8 mouse cellular contexts compared by ENCODE assay signal in the genomic region with DNA sequence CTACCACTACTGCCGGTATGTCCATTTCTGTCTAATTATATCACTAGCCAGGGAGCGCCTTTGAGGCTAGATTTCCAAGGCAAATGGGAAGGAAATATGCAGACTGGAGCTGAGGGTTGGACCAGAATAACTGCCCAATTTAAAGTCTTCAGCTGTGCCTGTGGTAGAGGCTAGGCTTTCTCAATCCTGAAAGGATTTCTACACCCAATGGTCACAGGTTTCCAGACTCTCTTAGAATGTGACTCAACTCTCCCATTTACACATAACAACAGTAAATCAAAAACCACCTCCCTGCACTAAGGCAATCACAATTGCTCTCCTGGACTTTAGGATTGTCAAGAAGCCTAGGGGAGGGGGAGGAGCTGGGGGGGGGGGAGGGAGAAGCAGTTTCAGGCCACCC. TPM values are rescaled to one million over a fixed set of nuclear protein-coding genes. Genes with fewer than 3 reads are reported as not detected.
DNase-seq lines count a peak whose midpoint lies in the region; ATAC-seq and TF ChIP-seq lines count a peak whose summit lies in the region.

No protein-coding gene starts in this region.

- no peak for DNase-seq in left cerebral cortex, adult 18-20 months (ENCODE audit: low spot score in 2 of 2)
- DNase-seq in thymus, adult 2 months = no peak

- H3K9ac ChIP-seq in heart, embryonic 12.5 days = peak overlapping the region; percentile 87
- peak overlapping the region; percentile 69; the same call in 1 of the 2 replicates for H3K9ac ChIP-seq in limb, embryonic 12.5 days (replicated peaks)
- H3K9ac ChIP-seq in neural tube, embryonic 12.5 days = peak overlapping the region; percentile 69; the same call in 1 of the 2 replicates

- H3K27me3 ChIP-seq in megakaryocyte, embryonic 14.5 days (replicated peaks) = no peaks in the 10 kb centered on the region
- no peaks in the 10 kb centered on the region for H3K27me3 ChIP-seq in heart, embryonic 12.5 days (replicated peaks)
- H3K27me3 ChIP-seq in limb, embryonic 12.5 days = no peaks in the 10 kb centered on the region
- H3K27me3 ChIP-seq in neural tube, embryonic 12.5 days (replicated peaks) = no peaks in the 10 kb centered on the region
- no peaks in the 10 kb centered on the region for H3K27me3 ChIP-seq in thymus, adult 2 months (ENCODE audit: control insufficient read depth, insufficient read depth, low read length)

- TF ChIP-seq POLR2A in thymus, adult 2 months (IDR thresholded peaks at IDR 0.05; ENCODE audit: control insufficient read depth, extremely low read depth, insufficient read depth, low read length, poor library complexity) = no peak

- no peaks in the 10 kb centered on the region for H3K36me3 ChIP-seq in megakaryocyte, embryonic 14.5 days (replicated peaks; ENCODE audit: low read length)
- H3K36me3 ChIP-seq in heart, embryonic 12.5 days = no peaks in the 10 kb centered on the region
- H3K36me3 ChIP-seq in limb, embryonic 12.5 days = no peaks in the 10 kb centered on the region
- H3K36me3 ChIP-seq in neural tube, embryonic 12.5 days = no peaks in the 10 kb centered on the region
- H3K36me3 ChIP-seq in thymus, adult 2 months (ENCODE audit: control insufficient read depth, insufficient read depth, low read length) = no peaks in the 10 kb centered on the region

- WGBS in heart, embryonic 12.5 days = 32% methylated on average over 2 of the region's 2 CpGs
- 88% methylated on average over 2 of the region's 2 CpGs for WGBS in limb, embryonic 12.5 days
- 82% methylated on average over 2 of the region's 2 CpGs for WGBS in neural tube, embryonic 12.5 days
- WGBS in thymus, adult 2 months = 87% methylated on average over 2 of the region's 2 CpGs

- H3K4me1 ChIP-seq in megakaryocyte, embryonic 14.5 days = peaks cover 20% of the 10 kb centered on the region; the same call in 1 of the 2 replicates
- H3K4me1 ChIP-seq in heart, embryonic 12.5 days (replicated peaks) = peaks cover 20% of the 10 kb centered on the region
- no peaks in the 10 kb centered on the region for H3K4me1 ChIP-seq in limb, embryonic 12.5 days (replicated peaks)
- H3K4me1 ChIP-seq in neural tube, embryonic 12.5 days = 0 out of 2 replicates have a peak, but pooled peaks cover 3% of the 10 kb centered on the region
- H3K4me1 ChIP-seq in thymus, adult 2 months (replicated peaks; ENCODE audit: control insufficient read depth, insufficient read depth, low read length) = no peaks in the 10 kb centered on the region

- TF ChIP-seq CTCF in thymus, adult 2 months (IDR thresholded peaks at IDR 0.05; ENCODE audit: borderline replicate concordance, control insufficient read depth, extremely low read depth, insufficient read depth, low read length, poor library complexity) = no peak

- peak overlapping the region; percentile 70 for H3K4me2 ChIP-seq in heart, embryonic 12.5 days
- H3K4me2 ChIP-seq in limb, embryonic 12.5 days = peak overlapping the region; percentile 58
- H3K4me2 ChIP-seq in neural tube, embryonic 12.5 days (replicated peaks) = peak overlapping the region; percentile 75

- no peak for ATAC-seq in megakaryocyte, adult 5-6 weeks (ENCODE audit: poor library complexity, severe bottlenecking)
- ATAC-seq in heart, embryonic 12.5 days (ENCODE audit: insufficient number of reproducible peaks, low FRiP score) = peak; percentile 26; the same call in 1 of the 2 replicates
- 0 out of 2 replicates have a peak, but pooled peaks have one; percentile 1 for ATAC-seq in limb, embryonic 12.5 days (ENCODE audit: insufficient number of reproducible peaks, insufficient read depth, low FRiP score, low TSS enrichment, low read depth)
- no peak for ATAC-seq in neural tube, embryonic 12.5 days (ENCODE audit: low FRiP score, low read depth)
- ATAC-seq in cerebellum, adult (ENCODE audit: insufficient number of reproducible peaks, low FRiP score, low TSS enrichment) = no peak

- H3K4me3 ChIP-seq in megakaryocyte, embryonic 14.5 days (replicated peaks) = peak overlapping the region; percentile 98
- peak overlapping the region; percentile 74 for H3K4me3 ChIP-seq in heart, embryonic 12.5 days
- peak overlapping the region; percentile 57 for H3K4me3 ChIP-seq in limb, embryonic 12.5 days (replicated peaks)
- H3K4me3 ChIP-seq in neural tube, embryonic 12.5 days = peak overlapping the region; percentile 55; the same call in 1 of the 2 replicates
- no peak overlapping the region for H3K4me3 ChIP-seq in thymus, adult 2 months (ENCODE audit: control insufficient read depth, insufficient read depth, low read length)

- no peaks in the 10 kb centered on the region for H3K9me3 ChIP-seq in megakaryocyte, embryonic 14.5 days
- H3K9me3 ChIP-seq in heart, embryonic 12.5 days (replicated peaks) = no peaks in the 10 kb centered on the region
- no peaks in the 10 kb centered on the region for H3K9me3 ChIP-seq in limb, embryonic 12.5 days
- no peaks in the 10 kb centered on the region for H3K9me3 ChIP-seq in neural tube, embryonic 12.5 days

- H3K27ac ChIP-seq in heart, embryonic 12.5 days (ENCODE audit: poor library complexity, severe bottlenecking) = peak overlapping the region; percentile 87; the same call in 1 of the 2 replicates
- H3K27ac ChIP-seq in limb, embryonic 12.5 days = no peak overlapping the region
- no peak overlapping the region for H3K27ac ChIP-seq in neural tube, embryonic 12.5 days
- H3K27ac ChIP-seq in thymus, adult 2 months (ENCODE audit: control insufficient read depth, insufficient read depth, low read length) = no peak overlapping the region

RNA-seq across cellular contexts. Expression of a gene that starts 0.6 kb away (rescaled TPM):
- polyA plus RNA-seq in megakaryocyte, embryonic 14.5 days (2012; ENCODE audit: insufficient read depth, low replicate concordance) = 3.0 TPM in 1 of 2 replicates, not detected in the other
- total RNA-seq in megakaryocyte, adult 5-6 weeks (2015) = 9.9 and 13.2 TPM in 2 replicates
- total RNA-seq in megakaryocyte, adult 5-6 weeks (2017) = 16.0 and 20.4 TPM in 2 replicates
- 45.9 and 47.0 TPM in 2 replicates for polyA plus RNA-seq in heart, embryonic 12.5 days (2016; fragmentation: Nextera tagmentation; extraction: Ambion mirVana)
- 15.7 and 16.4 TPM in 2 replicates for polyA plus RNA-seq in limb, embryonic 12.5 days (2016; fragmentation: Nextera tagmentation; extraction: Ambion mirVana)
- 12.2 and 15.7 TPM in 2 replicates for polyA plus RNA-seq in neural tube, embryonic 12.5 days (2016; fragmentation: Nextera tagmentation; extraction: Ambion mirVana)
- 10 to 100 TPM; 20.9 to 22.3 TPM for total RNA-seq in left cerebral cortex, adult 18-20 months (2021)
- 2.3 and 2.6 TPM in 2 replicates for polyA plus RNA-seq in thymus, adult 2 months (2012; rRNA removed)

Comparison
In these comparisons a context has a peak if more than half of its experiments do, and no peak if none do; other contexts are left out.
1. ATAC-seq: peak in heart, embryonic 12.5 days (single experiment) and limb, embryonic 12.5 days (single experiment); none in megakaryocyte, adult 5-6 weeks (single experiment), neural tube, embryonic 12.5 days (single experiment) and cerebellum, adult (single experiment).
2. Peak in every context shown above with its lines, with median percentiles within 50 percentile points of each other: H3K4me2 ChIP-seq and H3K9ac ChIP-seq.